Mouse (Mus musculus) thymus, postnatal 0 days (tissue): ENCODE data around the gene N4bp3. TPM values are rescaled to one million over a fixed set of nuclear protein-coding genes. Genes with fewer than 3 reads are reported as not detected.
"Not testable (repeated sequence)": the region's sequence is repeated elsewhere in the genome, so short reads cannot be mapped to it uniquely, and the experiment has no call there.

Source experiments
- DNase-seq: peaks from one replicate; pipeline ENCODE4 v3.0.0-alpha.2; 2015; ENCODE audit warnings: low spot score
- polyA plus RNA-seq: library from polyadenylated mRNA; unstranded; fragments of >200 nt; fragmentation: Nextera tagmentation; extraction: Ambion mirVana; gene quantifications from 2 replicates; pipeline ENCODE4 v1.2.1, GENCODE M21; 2015

N4bp3 gene
- 22.8 and 26.5 TPM in 2 replicates for polyA plus RNA-seq

DNA sequence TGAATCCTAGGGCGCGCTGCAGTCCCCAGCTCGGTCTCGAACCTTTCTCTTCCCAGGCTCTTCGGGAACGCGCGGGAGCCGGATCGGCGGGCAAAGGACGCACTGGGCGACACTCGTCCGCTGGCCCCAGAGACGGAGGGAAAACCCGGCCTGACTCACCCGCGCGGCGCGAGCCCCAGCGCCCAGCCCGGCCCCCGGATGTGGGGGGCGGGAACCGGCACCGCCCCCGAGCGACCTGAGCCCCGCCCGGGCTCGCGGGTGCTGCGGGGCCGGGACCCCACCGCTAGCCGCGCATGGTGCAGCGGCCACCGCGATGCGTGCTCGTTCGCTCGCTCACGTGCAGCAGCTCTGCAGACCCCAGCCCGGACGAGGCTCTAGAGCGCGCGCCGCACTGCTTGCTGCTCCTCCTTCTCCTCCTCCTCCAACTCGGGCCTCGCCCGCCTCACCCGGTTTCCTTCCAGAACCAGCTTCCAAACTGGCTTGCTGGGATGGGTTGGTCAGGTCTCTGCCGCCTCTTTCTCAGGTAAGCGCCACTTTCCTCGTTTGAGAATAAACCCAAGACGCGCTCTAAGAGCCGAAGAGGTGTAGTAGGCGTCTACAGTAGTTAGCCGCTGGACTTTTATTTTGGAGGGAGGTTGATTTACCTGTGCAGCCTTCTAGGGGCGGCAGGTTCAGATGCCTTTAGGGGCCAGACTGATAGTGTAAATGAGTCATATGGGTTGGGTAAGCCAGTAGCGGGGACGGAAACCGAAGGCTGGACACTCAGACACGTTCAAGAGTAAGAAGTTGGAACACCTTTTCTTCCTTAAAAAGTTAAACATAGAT is at the start of gene N4bp3, which contains the start of gene D930048N14Rik:
Gene N4bp3 (minus strand): TSS at position 152 of the 825 bp plus-strand sequence.
Gene D930048N14Rik (plus strand): TSS at position 264 of the 825 bp plus-strand sequence.
- peak; percentile 79 for DNase-seq

DNA sequence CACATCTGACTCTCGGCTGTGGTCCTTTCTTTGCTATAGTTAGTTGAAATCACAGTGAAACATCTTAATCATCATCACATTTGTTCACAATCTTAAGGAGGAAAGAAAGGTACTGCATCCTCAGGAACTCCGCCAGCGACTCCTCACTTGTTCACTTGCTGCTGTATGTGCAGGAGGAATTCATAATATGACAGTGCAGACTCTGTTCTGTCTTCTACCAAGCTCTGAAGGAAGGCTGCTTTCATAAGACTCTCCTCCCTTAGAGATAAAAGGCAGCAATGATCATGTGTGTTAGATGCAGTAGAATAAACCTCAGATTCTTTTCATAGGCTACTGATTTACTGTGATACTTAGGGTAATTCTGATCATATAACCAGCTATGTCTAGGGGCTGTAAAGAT is 44.3 kb upstream of the N4bp3 start:
- DNase-seq = no peak

DNA sequence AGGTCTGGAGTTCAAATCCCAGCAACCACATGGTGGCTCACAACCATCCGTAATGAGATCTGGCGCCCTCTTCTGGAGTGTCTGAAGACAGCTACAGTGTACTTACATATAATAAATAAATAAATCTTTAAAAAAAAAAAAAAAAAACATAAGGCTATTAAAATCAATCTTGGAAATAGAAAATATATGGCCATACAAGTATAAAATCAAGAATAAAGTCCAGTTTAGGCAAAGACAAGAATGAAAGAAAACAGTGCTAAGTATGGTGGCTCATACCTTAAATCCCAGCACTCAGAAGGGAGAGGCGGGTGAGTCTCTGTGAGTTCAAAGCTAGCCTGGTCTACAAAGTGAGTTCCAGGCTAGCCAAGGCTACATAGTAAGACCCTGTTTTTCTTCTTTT is 40.0 kb upstream of the N4bp3 start:
- DNase-seq = not testable (repeated sequence)

DNA sequence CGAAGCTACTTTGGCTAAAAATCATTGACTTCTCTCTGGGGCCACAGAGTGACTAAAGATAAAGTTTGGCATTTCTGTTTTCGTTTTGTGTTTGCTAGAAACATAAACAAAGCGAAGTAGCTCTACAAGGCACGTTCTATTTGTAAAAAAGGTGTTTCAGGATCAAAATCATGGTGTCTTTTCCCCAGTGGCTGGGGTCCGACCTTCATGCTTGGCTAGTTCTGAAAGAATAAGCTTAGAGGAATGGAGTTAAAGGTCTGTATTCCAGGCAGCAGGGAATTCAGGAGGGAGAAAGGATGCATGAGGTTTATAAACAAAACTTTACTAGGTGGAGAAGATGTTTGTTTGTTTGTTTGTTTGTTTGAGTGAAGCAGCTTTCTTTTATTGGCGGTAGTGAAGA is 38.7 kb upstream of the N4bp3 start:
- no peak for DNase-seq

DNA sequence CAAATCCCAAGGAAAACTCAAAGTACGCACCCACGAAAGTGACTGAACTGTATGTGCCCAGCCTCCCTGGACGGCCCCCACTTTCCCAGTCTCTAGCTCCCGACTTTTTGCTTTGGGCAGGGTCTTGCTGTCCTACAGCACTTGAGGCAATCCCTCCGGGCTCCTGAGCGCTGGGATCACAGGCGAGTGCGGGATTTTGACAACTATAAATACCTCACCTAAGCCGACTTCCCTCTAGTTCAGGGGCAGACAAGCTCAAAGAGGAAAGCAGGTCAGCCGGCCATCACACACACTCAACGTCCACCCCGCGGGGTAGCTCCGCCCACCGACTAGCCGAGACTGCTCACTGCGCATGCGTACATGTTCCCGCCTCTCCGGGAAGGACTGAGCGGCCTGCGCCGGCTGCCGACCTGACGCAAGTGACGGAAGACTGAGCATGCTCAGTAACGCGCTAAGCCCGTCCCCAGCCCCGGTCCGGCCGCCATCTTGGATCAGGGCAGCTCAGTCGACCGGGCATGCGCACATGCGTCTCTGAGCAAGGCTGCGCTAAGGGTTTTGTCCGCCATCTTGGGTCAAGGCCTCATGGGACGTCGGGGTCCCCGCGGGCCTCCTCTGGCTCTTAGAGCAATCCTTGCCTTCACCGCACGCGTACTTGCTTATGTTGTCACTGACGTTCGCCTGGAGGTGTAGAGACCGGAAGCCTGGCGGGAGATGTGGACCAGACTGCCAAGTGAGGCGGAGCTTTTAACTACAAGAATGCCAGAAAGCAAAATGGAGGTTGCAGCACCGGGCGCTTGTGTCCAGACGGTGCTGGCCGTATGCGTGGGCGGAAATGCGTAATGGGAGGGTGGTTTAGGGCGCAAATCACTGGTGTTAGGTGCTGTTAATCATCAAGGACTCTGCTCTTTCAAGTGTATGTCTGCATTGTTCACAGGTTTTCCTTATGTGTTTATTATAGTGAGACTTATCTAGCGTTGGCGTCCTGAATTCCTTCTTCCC is 38.0 kb upstream of the N4bp3 start, which contains the start of gene 0610009B22Rik:
Gene 0610009B22Rik (minus strand): TSS at position 545 of the 999 bp plus-strand sequence.
- peak; percentile 100 for DNase-seq

DNA sequence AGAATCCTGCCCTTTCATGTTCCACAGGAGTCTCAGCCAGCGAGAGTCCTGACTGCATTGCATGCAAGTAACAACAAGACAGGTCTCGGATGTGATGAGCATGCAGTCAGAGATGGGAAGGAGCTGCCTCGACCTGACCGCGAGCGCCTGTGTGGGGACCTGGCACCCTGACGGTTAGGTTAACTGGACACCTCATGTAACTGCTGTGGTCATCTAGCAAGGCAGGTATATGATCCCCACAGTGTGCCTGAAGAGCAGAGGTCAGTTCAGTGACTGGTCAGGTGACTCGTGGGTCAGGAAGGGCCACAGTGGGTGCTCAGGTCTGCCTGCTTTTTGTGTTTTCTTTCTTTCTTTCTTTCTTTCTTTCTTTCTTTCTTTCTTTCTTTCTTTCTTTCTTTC is 31.3 kb upstream of the N4bp3 start:
- DNase-seq = no peak

DNA sequence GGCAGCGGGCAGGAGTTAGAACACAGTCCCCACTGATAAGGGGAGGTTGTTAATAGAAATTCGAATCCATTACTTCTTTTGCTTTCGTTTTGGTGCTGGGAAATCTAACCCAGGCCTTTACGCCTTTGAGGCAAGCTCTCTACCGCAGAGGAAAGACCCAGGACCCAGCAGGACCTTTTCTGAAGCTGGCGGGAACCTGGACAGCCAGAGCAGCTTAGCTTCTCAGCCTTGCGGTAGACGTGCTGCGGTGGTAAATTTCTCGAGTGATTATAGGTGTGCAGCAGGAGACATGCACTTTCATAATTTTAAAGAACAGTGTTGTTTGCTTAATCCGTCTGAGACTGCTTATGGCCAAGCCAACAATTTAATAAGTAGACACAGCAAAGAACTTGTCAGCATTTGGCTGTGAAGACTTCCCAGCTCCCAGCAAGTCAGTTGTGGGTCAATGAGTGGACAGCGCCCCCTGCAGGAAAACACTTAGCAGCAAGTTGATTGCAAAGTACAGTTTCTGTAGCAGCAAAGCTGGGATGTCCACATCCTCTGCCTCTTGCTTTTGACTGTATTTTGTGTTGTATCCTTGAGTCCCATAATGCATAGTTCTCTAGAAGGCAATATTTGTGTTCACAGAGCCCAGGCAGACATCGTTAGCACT is 30.8 kb upstream of the N4bp3 start:
- peak; percentile 91 for DNase-seq

DNA sequence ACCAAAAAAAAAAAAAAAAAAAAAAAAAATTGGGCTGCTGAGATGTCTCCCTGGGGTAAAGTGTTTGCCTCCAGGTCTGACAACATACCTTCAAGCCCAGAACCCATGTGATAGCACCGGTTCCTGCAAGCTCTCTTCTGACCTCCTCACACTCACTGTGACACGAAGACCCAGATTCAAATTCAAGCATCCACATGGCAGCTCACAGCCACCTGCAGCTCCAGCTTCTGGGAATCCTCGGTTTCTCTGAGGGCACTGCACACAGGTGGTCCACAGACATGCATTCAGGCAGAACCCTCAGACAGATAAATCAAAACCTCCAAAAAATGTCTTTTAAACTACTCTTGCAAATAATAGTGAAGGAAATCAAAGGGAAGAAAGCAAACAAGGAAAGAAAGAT is 28.8 kb upstream of the N4bp3 start:
- DNase-seq = no peak

DNA sequence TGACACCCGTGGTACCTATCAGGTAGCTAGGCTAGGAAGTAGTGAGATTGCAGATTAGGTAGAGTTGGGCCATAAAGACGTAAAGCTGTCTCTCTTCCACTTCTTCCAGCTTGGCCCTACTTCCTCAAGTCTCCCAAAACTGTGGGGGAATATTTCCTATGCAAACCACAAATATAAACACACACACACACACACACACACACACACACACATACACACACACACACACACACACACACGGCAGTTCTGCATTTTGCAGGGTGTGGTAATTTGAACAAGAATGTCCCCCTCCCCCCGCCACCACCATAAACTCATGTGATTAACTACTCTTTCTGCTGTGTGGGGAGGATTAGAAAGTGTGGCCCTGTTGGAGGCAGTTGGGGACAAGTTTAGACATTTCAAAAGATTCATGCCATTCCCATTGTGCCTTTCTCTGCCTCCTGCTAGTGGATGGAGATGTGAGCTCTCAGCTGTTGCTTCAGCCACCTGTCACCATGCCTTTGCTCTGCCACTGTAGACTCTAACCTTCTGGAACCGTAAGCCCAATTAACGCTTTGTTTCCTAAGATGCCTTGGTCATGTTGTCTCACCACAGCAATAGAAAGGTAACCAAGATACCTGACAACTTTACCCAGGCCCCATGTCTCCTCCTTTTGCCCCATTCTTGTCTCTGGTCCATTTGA is 27.2 kb upstream of the N4bp3 start:
- no peak for DNase-seq

DNA sequence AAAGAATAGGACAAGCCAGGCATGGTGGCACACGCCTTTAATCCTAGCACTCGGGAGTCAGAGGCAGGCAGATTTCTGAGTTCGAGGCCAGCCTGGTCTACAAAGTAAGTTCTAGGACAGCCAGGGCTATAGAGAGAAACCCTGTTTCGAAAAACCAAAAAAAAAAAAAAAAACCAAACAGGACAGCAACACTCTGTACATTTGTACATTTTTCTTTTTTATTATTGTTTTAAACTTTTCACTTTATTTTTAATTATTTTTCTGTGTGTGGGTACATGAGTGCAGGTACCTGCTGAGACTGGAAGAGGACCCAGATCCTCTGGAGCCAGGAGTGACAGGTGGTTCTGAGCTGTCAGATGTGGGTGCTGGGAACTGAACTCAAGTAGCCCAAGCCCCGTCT is 24.7 kb upstream of the N4bp3 start:
- no peak for DNase-seq

DNA sequence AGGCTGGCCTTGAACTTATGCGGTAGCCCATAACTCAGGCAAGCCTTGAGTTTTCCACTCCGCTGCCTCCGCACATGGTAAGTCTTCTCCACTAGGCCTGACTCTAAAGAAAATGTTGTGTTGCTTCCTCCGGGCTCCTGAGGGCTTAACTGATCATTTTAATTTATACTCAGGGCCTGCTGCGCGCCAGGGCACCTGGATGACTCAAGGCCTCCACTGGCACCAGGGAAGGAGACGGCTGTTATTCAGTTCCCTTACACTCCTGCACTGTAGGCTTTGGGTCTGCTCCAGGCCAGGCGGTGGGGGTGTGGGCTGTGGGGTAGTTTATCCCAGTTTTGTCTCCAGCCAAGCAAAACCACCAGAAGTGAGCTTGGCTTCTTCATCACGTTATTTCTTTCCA is 22.6 kb upstream of the N4bp3 start:
- DNase-seq = no peak

DNA sequence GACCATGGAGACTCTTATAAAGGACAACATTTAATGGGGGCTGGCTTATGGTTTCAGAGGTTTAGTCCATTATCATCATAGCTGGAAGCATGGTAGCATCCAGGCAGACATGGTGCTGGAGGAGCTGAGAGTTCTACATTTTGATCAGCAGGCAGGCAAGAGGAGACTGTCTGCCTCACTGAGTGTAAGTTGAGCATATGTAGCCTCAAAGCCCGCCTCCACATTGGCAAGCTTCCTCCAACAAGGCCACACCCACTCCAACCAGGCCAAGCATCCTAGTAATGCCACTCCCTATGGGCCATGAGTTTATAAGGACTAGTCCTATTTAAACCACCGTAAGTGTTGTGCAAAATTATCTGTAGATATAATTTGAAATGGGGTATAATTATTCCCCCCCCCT is 20.7 kb upstream of the N4bp3 start:
- DNase-seq = no peak

DNA sequence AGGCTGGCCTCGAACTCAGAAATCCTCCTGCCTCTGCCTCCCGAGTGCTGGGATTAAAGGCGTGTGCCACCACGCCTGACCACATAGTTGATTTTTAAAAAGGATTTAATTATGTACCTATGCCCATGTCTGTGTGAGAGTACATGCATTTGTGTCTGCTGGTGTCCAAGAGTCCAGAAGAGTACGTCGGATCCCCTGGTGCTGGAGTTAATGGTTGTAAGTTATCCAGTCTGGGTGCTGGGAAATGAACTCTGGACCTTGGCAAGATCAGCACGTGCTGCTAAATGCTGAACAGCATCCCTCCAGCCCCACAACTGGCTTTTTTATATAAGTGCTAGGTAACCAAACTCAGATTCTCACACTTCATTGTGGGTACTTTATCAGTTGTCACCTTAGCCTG is 20.2 kb upstream of the N4bp3 start:
- no peak for DNase-seq

DNA sequence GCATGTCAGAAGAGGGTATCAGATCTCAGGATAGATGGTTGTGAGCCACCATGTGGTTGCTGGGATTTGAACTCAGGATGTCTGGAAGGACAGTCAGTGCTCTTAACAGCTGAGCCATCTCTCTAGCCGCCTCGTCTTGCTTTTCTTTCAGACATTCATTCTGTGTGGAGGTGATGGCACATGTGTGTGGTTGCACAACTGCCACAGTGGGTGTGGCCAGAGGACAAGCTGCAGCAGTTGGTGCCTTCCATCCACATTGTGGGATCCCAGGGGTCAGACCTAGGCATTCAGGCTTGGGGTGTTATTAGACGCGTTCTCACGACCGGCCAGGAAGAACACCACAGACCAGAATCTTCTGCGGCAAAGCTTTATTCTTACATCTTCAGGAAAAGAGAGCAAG is 14.1 kb upstream of the N4bp3 start:
- not testable (repeated sequence) for DNase-seq

DNA sequence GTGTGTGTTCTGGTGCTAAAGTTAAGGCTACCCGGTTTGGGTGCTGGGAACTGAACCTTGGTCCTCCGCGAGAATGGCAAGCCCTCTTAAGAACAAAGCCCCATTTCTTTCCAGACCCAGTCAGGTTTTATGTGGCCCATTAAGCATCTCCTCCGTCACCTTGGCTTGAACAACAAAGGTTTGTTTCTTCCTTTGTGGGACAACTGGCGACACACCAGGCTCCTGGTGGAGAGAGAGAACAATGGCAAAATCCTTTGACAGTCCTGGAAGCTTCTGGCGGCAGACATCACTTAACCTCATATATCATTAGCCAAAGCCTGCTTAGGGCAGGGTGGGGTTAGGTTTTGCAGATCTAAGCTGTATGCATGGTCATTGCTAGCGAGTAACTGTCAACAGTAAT is 12.0 kb upstream of the N4bp3 start:
- no peak for DNase-seq

DNA sequence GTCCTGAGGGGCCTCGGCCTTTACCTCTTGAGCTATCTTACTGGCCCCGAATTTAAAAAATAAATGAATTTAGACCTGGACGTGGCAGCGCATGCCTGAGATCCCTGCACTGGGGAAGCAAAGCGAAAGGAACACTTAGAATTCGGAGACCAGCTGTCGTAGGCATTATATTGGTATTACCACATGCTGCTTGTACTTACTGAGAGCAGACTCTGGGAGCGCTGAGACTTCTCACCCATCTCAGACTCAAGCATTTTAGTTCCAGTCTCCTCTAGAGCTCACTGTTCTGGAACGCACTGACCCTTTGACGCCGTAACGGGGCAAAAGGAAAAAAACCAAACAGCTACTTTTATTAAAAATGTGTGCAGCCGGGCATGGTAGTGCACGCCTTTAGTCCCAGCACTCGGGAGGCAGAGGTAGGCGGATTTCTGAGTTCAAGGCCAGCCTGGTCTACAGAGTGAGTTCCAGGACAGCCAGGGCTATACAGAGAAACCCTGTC is 11.3 kb upstream of the N4bp3 start:
- no peak for DNase-seq

DNA sequence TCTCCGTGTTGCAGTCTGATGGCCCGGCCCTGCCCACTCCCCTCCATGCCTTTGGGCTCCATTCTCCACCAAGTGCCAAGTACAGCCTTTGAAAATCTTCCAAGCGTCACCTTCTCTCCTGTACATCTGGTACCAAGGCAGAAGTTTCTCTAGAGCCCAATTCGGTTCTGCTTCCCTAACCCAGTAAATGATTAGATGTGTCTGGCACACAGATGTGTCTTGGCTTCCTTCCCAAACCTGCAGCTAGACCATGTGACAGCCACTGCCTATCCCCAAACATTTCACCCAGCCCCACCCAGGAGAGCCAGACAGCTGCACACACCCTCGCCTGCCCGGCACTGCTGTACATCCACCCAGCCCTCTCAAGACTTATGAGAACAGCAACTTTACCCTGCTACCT is 8.1 kb upstream of the N4bp3 start:
- peak; percentile 21 for DNase-seq

DNA sequence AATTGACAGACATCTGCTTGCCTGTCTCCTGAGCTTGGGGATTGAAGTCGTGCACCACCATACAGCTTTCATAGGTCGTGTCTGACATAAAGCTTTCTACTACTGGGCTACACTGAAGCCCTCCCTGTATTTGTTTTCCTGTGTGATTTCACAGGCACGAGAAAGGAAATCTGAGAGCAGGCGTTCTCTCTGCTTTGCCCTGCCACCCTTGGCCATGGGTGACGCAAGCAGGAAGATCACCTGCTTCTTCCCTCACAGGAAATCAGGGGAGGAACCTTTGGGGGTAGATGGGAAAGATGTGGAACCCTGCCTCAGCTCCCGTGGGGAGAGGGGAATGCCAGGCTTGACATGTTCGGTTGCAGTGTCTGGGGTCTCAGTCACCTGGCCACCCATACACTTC is 7.6 kb upstream of the N4bp3 start:
- DNase-seq = no peak

DNA sequence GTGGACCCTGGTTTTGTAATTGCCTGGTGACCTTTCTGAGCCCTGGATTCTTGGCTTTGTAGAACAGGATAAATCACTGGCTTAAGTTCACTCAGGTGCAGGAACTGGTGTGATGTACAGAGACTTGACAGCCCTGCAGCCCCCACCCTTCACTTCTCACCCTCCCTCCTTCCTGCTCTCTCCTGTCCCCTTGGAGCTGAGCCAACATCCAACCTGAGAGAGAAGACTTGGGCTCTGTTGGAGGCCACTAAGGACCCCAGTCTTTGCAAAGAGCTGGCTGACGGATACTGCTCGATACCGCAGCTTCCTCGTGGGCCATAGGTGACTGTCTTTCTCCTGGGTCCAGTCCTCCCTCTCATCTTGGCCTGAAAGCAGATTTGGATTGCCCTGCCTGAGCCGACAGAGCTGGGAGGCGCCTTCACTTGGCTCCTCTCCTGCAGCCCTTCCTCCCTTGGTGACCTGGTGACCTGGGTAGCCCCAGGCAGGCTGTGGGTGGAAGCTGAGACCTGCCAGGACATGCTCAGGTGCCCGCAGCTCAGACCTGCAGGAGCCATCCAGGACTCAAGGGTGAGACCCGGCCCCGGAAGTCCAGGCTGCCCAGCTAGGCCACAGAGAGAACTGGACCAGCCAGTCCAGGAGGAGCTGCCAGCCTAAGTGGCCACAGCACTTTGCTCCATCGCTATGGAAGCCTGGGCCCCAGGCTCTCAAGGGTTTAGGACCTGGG is 6.3 kb upstream of the N4bp3 start:
- DNase-seq = no peak

DNA sequence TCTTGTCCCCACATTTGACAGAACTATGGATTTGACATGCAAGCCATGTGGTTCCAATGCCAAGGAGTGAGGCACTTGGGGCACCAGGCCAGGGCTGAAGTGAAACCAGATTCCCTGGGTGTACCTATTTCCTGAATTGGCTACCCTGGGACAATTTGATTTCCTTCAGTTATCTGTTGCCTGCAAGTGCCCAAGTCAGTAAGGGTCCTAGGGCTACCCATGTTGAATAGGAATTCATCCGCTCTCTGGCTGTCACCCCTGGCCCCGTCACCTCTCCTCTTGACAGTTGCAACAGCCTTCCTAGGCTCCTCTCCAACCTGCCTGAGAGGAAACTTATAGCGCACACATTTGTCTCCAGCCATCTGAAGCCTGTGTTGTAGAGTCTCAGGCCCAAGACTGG is 4.2 kb upstream of the N4bp3 start:
- no peak for DNase-seq
